Mouse (Mus musculus) CH12F3 (cell line): ENCODE data around the gene Rnd2.
"Not testable (repeated sequence)": the region's sequence is repeated elsewhere in the genome, so short reads cannot be mapped to it uniquely, and the experiment has no call there.

Experiments
- in situ Hi-C: fragments of 300-500 bp; cut with MboI; formaldehyde crosslinking; loops from 2 replicates; pipeline ENCODE4 v1.14.3; 2020; ENCODE audit warnings: low sequenced_read_pairs

Gene Rnd2

DNA sequence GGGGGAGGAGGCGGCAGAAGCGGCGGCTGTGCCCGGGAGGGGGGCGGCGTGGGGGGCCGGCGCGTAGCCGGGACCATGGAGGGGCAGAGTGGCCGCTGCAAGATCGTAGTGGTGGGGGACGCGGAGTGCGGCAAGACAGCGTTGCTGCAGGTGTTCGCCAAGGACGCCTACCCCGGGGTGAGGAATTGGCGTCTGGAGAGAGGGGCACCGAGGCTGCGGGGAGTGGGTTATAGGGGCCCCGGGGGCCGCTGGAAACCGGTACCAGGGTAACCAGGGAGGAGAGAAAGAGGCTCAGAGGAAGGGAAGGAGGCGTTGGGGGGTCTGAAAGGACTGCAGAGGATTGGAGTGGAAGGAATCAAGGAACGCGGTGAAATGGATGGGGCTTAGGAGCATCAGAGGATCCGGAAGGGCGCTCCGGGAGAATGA lies 3.5 kb downstream of the Rnd2 start:
- in situ Hi-C loops, result no loop called here

- in situ Hi-C loops, result no loop called here
Measured at GRCm38 (mm10) chr11:101468731-101469130, 3.9 kb downstream of the Rnd2 start.

DNA sequence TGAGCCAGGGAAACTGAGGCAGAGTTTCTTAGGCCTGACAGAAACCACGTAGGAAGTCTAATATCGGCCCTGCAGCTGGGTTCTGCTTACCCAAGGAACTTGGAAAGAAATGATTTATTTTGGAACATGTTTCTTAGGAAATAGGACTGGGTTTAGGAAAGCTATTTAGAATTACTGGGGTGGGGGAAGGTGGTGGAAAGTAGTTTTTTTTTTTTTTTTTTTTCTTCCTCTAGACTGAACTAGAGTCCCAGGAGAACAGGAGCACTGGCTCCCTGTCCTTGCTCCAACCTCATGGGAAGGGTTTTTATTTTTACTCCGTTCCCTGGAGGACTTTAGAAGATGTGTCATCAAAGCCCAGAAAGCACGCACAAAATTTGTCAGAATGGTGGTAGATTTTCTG lies 4.4 kb downstream of the Rnd2 start:
- in situ Hi-C loops, result no loop called here

DNA sequence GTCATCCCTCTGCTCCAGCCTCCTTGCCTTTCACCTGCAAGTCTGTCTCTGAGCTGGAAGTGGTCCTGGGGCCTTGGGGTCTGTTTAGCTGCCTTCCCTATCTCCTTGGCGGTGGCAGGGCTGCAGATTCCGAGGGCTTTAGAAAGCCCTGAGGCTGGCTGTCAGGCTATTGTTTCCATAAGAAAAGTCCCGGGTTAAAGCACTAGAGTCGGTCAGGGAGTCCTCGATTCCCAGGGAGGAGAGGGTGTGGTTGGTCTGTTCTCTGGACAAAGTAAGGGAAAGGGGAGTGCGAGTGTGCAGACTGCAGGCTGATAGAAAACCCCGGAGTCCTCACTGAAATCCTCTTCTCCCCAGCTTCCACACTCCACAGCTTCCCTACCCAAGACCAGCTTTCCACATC lies 5.4 kb downstream of the Rnd2 start:
- in situ Hi-C loops, result no loop called here

DNA sequence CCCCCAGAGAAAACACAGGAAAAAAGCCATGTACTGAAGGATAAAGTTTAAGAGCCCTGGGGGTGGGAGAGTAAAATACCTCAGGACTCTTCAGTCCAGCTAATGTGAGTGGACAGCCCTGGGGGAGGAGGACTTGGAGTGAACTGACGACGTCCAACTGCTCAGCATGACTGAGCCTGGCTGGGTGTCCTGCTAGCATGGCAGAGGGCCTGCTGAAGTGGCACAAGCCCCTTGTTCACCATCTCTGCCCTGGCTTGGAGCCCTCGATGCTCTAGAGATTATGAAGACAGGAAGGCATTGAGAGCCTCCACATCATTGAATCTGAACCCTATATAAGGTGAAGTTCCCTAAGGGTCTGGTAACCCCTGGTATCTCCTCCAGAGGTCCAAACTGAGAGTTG lies 7.1 kb downstream of the Rnd2 start:
- in situ Hi-C loops, result no loop called here

- in situ Hi-C loops, result no loop called here
Measured at GRCm38 (mm10) chr11:101472336-101472735, 7.5 kb downstream of the Rnd2 start.

- in situ Hi-C loops, result not testable (repeated sequence)
Measured at GRCm38 (mm10) chr11:101473686-101474085, 8.9 kb downstream of the Rnd2 start.

DNA sequence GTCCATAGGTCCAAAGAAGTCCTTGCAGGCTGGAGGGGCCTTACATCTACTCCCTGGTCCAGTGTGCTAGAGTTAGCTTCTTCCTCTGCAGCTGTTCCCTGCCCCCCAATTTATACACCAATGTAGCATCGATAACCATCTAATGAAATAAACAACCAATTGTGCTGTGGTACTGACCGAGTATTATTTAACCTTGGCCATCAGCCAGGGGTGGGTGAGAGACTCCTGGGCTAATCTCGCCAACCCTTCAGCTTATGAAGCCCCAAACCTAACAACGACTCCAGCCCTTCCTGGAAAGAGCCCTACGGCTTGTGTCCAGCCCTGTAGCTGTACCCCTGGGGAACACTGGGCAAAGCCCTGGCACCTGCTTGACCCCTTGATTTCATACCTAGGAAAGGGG lies 9.5 kb downstream of the Rnd2 start:
- in situ Hi-C loops, result no loop called here

DNA sequence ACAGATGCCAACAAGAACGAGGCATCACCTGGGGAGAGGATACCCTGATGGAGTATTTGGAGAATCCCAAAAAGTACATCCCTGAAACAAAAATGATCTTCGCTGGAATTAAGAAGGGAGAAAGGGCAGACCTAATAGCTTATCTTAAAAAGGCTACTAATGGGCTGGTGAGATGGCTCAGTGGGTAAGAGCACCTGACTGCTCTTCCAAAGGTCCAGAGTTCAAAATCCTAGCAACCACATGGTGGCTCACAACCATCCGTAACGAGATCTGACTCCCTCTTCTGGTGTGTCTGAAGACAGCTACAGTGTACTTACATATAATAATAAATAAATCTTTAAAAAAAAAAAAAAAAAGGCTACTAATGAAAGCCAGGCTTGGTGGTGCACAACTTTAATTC lies 11.6 kb downstream of the Rnd2 start:
- in situ Hi-C loops, result not testable (repeated sequence)

DNA sequence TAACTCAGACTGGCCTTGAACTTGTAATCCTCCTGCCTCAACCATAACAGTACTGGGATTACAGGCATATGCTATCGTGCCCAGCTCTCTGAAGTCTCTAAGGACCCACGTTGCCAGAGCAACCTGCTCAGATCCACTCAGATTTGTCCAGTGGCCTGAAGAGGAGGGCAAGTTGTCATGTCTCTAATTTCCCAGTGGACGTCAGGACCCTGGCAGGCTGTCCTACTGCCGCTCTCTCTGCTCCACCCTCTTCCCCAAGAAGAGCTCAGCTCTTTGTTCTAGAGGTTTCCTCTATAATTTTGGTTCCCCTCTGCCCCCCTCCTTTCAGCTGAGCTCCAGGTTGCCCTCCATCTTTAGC lies 12.4 kb downstream of the Rnd2 start:
- in situ Hi-C loops, result no loop called here

DNA sequence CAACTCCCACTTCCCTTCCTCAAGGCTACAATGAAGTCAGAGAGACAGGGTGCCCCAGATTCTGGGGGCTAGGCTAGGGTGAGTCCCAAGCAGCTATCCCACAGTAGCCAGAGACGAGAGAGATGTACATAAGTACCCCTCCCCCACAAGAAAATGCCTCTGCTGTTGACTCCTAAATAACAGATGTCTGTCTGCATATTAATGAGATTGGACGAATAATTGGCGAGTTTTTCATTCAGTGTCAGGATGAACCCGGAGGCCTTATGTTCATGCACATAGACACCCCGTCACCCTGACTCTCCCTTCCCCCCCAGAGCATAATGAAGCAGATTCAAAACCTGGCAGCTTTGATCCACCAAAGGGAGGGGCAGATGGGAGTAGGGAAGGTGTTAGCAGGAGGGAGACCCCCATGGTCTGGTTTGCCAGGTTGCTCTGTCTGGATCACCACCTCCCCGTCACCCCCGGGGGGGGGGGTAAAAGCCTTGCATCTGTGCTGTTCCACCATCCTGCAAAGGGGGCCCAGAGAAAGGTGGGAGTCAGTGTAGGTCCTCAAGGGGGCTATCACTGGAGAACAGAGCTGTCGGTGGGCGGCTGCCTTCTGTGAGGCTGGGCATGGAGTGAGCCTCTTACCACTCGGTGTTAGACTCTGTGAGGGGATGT lies 12.9 kb downstream of the Rnd2 start:
- in situ Hi-C loops, result no loop called here

DNA sequence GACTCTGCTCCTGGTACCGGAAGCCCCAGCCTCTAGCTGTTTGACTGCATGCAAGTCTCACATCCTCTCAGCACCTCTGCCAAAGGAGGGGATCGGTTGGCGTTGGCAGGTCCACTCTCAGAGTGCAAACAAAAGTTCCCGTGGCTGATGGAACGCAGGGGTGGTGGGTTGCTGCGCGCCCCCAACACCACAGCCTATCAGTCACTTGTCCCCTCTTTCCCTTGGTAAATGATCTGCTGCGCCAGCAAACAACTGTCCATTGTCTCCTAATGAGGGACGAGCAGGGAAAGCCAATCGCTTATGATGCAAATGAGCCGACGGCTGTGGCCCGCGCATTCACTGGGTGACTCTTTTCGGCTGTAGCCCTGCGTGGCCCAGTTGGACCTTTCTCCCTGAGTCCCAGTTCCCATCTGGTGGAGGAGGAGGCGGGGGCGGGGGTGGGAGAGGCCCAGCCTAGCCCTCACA lies 14.4 kb downstream of the Rnd2 start:
- in situ Hi-C loops, result no loop called here

DNA sequence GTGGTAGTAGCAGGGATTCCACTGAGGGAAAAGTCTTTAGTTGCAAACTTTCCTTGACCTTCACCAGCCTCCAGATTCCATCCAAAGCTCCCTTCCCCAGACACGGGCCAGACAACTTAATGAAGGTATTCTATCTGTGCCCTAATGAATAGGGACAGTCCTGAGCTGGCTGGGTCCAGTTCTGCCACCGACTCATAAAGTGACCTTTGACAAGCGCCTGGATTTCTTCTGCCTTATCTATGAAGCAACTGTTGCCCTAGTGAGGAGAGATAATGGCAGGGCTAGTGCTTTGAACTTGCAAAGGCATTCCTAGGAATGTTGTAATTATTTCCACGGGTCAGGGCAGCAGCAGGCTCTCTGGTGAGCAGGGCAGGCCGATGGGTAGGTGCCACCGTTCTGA lies 16.1 kb downstream of the Rnd2 start:
- in situ Hi-C loops, result no loop called here

GRCm38 (mm10) chr11:101483804-101484203 lies 19.0 kb downstream of the Rnd2 start:
- in situ Hi-C loops, result no loop called here

GRCm38 (mm10) chr11:101484245-101484644 lies 19.4 kb downstream of the Rnd2 start:
- in situ Hi-C loops, result no loop called here

- in situ Hi-C loops, result no loop called here
Measured at GRCm38 (mm10) chr11:101484814-101485213, 20.0 kb downstream of the Rnd2 start.

- in situ Hi-C loops, result no loop called here
Measured at GRCm38 (mm10) chr11:101485509-101486028, 20.8 kb downstream of the Rnd2 start.

DNA sequence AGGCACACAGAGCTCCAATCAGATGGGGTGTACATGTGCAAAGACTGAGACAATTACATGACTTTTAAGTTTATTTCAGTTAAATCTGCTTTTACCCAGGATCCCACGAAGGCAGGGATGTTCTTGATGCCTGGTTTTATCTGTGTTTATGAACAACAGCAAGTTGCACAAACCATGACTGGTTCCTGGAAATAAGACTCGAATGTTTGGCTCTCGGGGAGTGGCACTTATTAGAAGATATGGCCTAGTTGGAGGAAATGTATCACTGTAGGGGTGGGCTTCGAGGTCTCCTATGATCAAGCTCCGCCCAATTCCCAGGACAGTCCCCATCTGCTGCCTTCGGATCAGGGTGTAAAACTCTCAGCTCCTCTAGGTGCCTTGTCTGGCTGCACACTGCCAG lies 21.3 kb downstream of the Rnd2 start:
- in situ Hi-C loops, result no loop called here

DNA sequence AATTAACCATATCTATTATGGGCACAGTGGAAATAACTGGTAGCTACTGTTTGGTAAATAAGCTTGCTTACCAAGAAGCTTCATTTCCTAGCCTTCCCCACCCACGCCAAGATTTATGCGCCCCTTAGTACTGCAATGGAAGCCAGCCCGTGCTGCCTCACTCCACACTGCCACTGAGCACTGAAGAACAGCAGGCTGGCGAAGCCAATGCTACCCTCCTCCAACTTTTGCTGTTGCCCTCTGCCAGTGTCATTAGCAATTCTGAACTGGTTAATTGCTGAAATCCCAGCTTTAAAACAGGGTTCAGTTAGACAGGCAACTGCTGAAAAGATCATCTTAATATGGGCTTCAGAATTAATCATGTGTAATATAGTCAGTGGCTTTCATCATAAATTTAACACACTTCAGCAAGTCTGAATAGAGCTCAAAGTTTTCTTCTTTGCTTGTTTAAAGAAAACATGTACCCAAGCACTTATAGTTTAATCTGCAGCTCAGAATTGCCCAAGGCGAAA lies 41.5 kb downstream of the Rnd2 start:
- in situ Hi-C loops, result no loop called here

DNA sequence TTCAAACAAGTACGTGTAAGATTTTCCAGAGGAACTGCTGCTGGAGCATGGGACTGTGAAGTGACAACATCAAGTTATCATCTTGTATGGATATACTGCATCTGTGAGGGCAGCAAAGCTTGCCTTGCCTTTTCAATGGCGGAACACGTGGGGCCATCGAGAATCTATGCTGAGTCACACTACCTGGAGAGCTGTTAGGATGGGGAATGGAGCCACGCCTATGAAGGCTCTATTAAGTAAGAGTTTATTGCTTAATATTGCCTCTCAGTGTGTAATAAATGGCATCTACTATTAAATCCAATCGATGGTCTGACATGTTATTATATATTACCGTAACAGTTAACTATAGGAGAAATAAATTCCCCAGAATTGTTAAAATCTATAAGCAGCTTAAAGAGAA lies 42.3 kb downstream of the Rnd2 start:
- in situ Hi-C loops, result no loop called here

DNA sequence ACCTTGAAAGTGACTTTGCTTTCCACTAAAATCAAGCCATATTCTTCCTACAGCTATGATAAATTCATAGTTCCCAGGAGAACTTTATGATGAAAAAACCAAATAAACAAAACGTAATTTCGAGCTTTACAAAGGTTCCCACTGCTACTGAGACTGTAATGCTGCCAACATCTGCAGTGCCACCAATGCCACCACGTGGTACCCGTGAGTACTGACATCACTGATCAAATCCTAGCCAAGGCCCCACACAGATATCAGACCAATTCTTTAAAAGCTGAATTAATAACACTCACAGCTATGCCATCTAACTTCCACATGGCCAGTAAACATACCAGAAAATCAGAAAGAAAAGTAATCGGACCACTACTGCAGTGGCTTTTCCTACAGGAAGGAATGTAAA lies 54.1 kb downstream of the Rnd2 start:
- in situ Hi-C loops, result no loop called here

DNA sequence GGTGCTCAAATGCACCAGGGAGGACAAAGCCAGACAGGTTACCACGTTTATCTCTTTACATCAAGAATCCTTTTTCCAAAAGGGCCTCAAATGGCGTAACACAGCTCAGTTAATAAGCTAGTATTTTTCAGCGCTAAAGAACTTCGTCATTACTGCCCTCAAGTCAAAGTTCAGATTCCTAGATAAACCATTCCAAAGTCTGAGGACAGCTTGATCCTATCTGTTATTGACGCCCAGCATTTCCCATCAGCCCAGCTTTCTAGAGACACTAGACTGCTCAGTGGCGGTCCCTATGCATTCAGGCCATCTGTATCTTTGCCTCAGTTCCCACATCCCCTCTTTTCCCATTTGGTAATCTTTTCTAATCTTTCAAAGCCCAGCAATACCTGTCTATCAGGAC lies 54.6 kb downstream of the Rnd2 start:
- in situ Hi-C loops, result no loop called here
